ENCODE assay signal across 16 mouse cellular contexts in the genomic region with DNA sequence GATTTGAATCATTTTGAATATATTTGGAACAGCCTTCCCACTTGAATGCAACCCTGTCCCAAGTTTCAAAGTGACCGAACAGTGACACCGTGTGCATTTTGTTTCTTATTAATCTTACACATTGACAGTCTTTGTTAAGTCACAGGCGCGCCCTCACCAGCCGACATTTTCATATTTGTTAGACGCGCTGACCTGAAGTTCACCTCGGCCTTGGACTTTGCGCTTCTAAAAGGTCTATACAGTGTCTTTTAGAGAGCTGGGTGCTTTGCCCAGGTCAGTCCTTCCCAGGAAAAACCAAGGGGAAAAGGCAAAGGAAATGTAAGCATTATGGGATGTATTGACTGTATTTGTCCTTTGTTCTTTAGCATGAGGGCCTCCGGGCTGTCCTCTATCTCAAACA. TPM values are rescaled to one million over a fixed set of nuclear protein-coding genes. Genes with fewer than 3 reads are reported as not detected.
DNase-seq lines count a peak whose midpoint lies in the region; ATAC-seq and TF ChIP-seq lines count a peak whose summit lies in the region.
"Had no signal": no experiment of that assay in that cellular context is flagged by ENCODE, and none has a peak within 500 bp of the region (broad histone marks: within the 10 kb centered on the region; RNA-seq: fewer than 3 reads in every experiment).

No protein-coding gene starts in this region.

- no peak for TF ChIP-seq CTCF in liver, postnatal 0 days (IDR thresholded peaks at IDR 0.05; ENCODE audit: low read depth)
- TF ChIP-seq CTCF in kidney, postnatal 0 days (IDR thresholded peaks at IDR 0.05; ENCODE audit: low read depth): peak; percentile 24; the same call in 1 of the 2 replicates

- H3K27me3 ChIP-seq in liver, embryonic 11.5 days (replicated peaks; ENCODE audit: control insufficient read depth, insufficient read depth, low read length): peaks cover 99% of the 10 kb centered on the region
- H3K27me3 ChIP-seq in liver, postnatal 0 days (ENCODE audit: insufficient read depth, low read length): peaks cover 63% of the 10 kb centered on the region
- peaks cover 70% of the 10 kb centered on the region for H3K27me3 ChIP-seq in hindbrain, embryonic 15.5 days
- no peaks in the 10 kb centered on the region for H3K27me3 ChIP-seq in kidney, postnatal 0 days (ENCODE audit: insufficient read depth, low read length)
- H3K27me3 ChIP-seq in neural tube, embryonic 15.5 days (replicated peaks): no peaks in the 10 kb centered on the region

- DNase-seq in liver, embryonic 11.5 days (ENCODE audit: low spot score): no peak
- no peak for DNase-seq in liver, postnatal 0 days
- no peak for DNase-seq in kidney, postnatal 0 days (ENCODE audit: low spot score)
- no peak for DNase-seq in c-Kit-positive CD71-positive TER-119-positive erythroid progenitor cells, embryonic 14.5 days (ENCODE audit: low spot score)
- no peak for DNase-seq in frontal cortex, postnatal 36 days (ENCODE audit: low spot score in 2 of 2)
- DNase-seq in ovary, postnatal 14 days (ENCODE audit: low spot score): no peak
- DNase-seq: adrenal gland, postnatal 10 days; B cell, adult 2 months; layer of hippocampus, adult 9-11 months had no signal

- H3K27ac ChIP-seq in liver, embryonic 11.5 days (ENCODE audit: low read depth, low read length): peak overlapping the region; percentile 16; the same call in 1 of the 2 replicates
- H3K27ac ChIP-seq in liver, postnatal 0 days (ENCODE audit: low read depth): no peak overlapping the region
- peak overlapping the region; percentile 77 for H3K27ac ChIP-seq in hindbrain, embryonic 15.5 days (replicated peaks)
- H3K27ac ChIP-seq in kidney, postnatal 0 days: 0 out of 2 replicates have a peak overlapping the region, but pooled peaks have one; percentile 15
- peak overlapping the region; percentile 63 for H3K27ac ChIP-seq in neural tube, embryonic 15.5 days (replicated peaks)

- 10% methylated on average over 10 of the region's 10 CpGs for WGBS in liver, embryonic 11.5 days
- WGBS in liver, postnatal 0 days (ENCODE audit: insufficient replicate concordance): 53% methylated on average over 10 of the region's 10 CpGs
- 8% methylated on average over 10 of the region's 10 CpGs for WGBS in hindbrain, embryonic 15.5 days
- 34% methylated on average over 10 of the region's 10 CpGs for WGBS in kidney, postnatal 0 days
- 19% methylated on average over 10 of the region's 10 CpGs for WGBS in neural tube, embryonic 15.5 days

- no peak overlapping the region; the same call in 1 of the 2 replicates for H3K4me3 ChIP-seq in liver, embryonic 11.5 days (ENCODE audit: low read depth, low read length)
- H3K4me3 ChIP-seq in liver, postnatal 0 days (ENCODE audit: low read depth, low read length): no peak overlapping the region
- H3K4me3 ChIP-seq in hindbrain, embryonic 15.5 days: no peak overlapping the region; the same call in 1 of the 2 replicates
- H3K4me3 ChIP-seq in kidney, postnatal 0 days (replicated peaks; ENCODE audit: low read depth, low read length): no peak overlapping the region
- no peak overlapping the region for H3K4me3 ChIP-seq in neural tube, embryonic 15.5 days (replicated peaks)
- H3K4me3 ChIP-seq: heart, embryonic 12.5 days; myocyte had no signal

- no peak for ATAC-seq in liver, embryonic 11.5 days (replicated peaks; ENCODE audit: low FRiP score)
- no peak for ATAC-seq in liver, postnatal 0 days
- no peak for ATAC-seq in hindbrain, embryonic 15.5 days (ENCODE audit: low FRiP score, low read depth)
- no peak for ATAC-seq in kidney, postnatal 0 days (replicated peaks; ENCODE audit: low FRiP score, low read depth)
- ATAC-seq in neural tube, embryonic 15.5 days (ENCODE audit: low FRiP score): no peak

- no peak overlapping the region for H3K4me2 ChIP-seq in liver, embryonic 11.5 days
- H3K4me2 ChIP-seq in liver, postnatal 0 days (ENCODE audit: low read depth, low read length): no peak overlapping the region
- H3K4me2 ChIP-seq in hindbrain, embryonic 15.5 days: peak overlapping the region; percentile 37
- 0 out of 2 replicates have a peak overlapping the region, but pooled peaks have one; percentile 21 for H3K4me2 ChIP-seq in kidney, postnatal 0 days (ENCODE audit: low read length)
- peak overlapping the region; percentile 21 for H3K4me2 ChIP-seq in neural tube, embryonic 15.5 days
- H3K4me2 ChIP-seq: heart, embryonic 12.5 days; midbrain, embryonic 11.5 days had no signal

- TF ChIP-seq EP300 in liver, postnatal 0 days (IDR thresholded peaks at IDR 0.05; ENCODE audit: low read depth): no peak

- no peaks in the 10 kb centered on the region for H3K36me3 ChIP-seq in liver, embryonic 11.5 days (ENCODE audit: control insufficient read depth, insufficient read depth, low read length)
- H3K36me3 ChIP-seq in liver, postnatal 0 days (replicated peaks; ENCODE audit: insufficient read depth, low read length): no peaks in the 10 kb centered on the region
- H3K36me3 ChIP-seq in hindbrain, embryonic 15.5 days: no peaks in the 10 kb centered on the region
- 0 out of 2 replicates have a peak, but pooled peaks cover 6% of the 10 kb centered on the region for H3K36me3 ChIP-seq in kidney, postnatal 0 days (ENCODE audit: insufficient read depth, low read length)
- H3K36me3 ChIP-seq in neural tube, embryonic 15.5 days: peaks cover 4% of the 10 kb centered on the region; the same call in 1 of the 2 replicates
- H3K36me3 ChIP-seq: heart, embryonic 12.5 days had no signal

- peaks cover 15% of the 10 kb centered on the region; the same call in 1 of the 2 replicates for H3K4me1 ChIP-seq in liver, embryonic 11.5 days (replicated peaks; ENCODE audit: control insufficient read depth, insufficient read depth, low read length)
- H3K4me1 ChIP-seq in liver, postnatal 0 days (ENCODE audit: insufficient read depth): peaks cover 9% of the 10 kb centered on the region
- peaks cover 5% of the 10 kb centered on the region; the same call in 1 of the 2 replicates for H3K4me1 ChIP-seq in hindbrain, embryonic 15.5 days (replicated peaks)
- H3K4me1 ChIP-seq in kidney, postnatal 0 days (replicated peaks; ENCODE audit: insufficient read depth, low read length): peaks cover 39% of the 10 kb centered on the region
- peaks cover 73% of the 10 kb centered on the region for H3K4me1 ChIP-seq in neural tube, embryonic 15.5 days

- H3K9me3 ChIP-seq in liver, embryonic 11.5 days (ENCODE audit: control insufficient read depth, low read length): no peaks in the 10 kb centered on the region
- H3K9me3 ChIP-seq in liver, postnatal 0 days (ENCODE audit: low read length): no peaks in the 10 kb centered on the region
- H3K9me3 ChIP-seq in hindbrain, embryonic 15.5 days: no peaks in the 10 kb centered on the region
- H3K9me3 ChIP-seq in kidney, postnatal 0 days (replicated peaks; ENCODE audit: low read length): no peaks in the 10 kb centered on the region
- H3K9me3 ChIP-seq in neural tube, embryonic 15.5 days (replicated peaks): no peaks in the 10 kb centered on the region
- H3K9me3 ChIP-seq: heart, embryonic 12.5 days had no signal

- no peak overlapping the region for H3K9ac ChIP-seq in liver, embryonic 11.5 days (ENCODE audit: low read depth, low read length)
- no peak overlapping the region for H3K9ac ChIP-seq in liver, postnatal 0 days (replicated peaks)
- peak overlapping the region; percentile 18; the same call in 1 of the 2 replicates for H3K9ac ChIP-seq in hindbrain, embryonic 15.5 days
- H3K9ac ChIP-seq in kidney, postnatal 0 days (ENCODE audit: low read depth, low read length): no peak overlapping the region
- H3K9ac ChIP-seq in neural tube, embryonic 15.5 days (replicated peaks): no peak overlapping the region
- H3K9ac ChIP-seq: heart, embryonic 12.5 days had no signal

RNA-seq across cellular contexts. Expression of gene Hoxa4, which starts 3.1 kb away (rescaled TPM):
- polyA plus RNA-seq in liver, embryonic 11.5 days (2014; fragmentation: Nextera tagmentation; extraction: Ambion mirVana): 2.3 and 3.1 TPM in 2 replicates
- 0.13 and 0.30 TPM in 2 replicates for polyA plus RNA-seq in liver, postnatal 0 days (2015; fragmentation: Nextera tagmentation; extraction: Ambion mirVana)
- 10.6 and 12.2 TPM in 2 replicates for polyA plus RNA-seq in hindbrain, embryonic 15.5 days (2015; fragmentation: Nextera tagmentation; extraction: Ambion mirVana)
- 1.6 and 2.2 TPM in 2 replicates for polyA plus RNA-seq in kidney, postnatal 0 days (2015; fragmentation: Nextera tagmentation; extraction: Ambion mirVana)
- polyA plus RNA-seq in neural tube, embryonic 15.5 days (2015; fragmentation: Nextera tagmentation; extraction: Ambion mirVana): 2.3 and 5.7 TPM in 2 replicates
- polyA plus RNA-seq: cortical plate, adult 2 months; midbrain, embryonic 11.5 days had no signal

RNA-seq across cellular contexts. Expression of gene Hoxa5, which starts 9.7 kb away (rescaled TPM):
- polyA plus RNA-seq in liver, embryonic 11.5 days (2014; fragmentation: Nextera tagmentation; extraction: Ambion mirVana): 8.0 and 9.7 TPM in 2 replicates
- polyA plus RNA-seq in liver, postnatal 0 days (2015; fragmentation: Nextera tagmentation; extraction: Ambion mirVana): 0.58 and 0.73 TPM in 2 replicates
- 105 and 115 TPM in 2 replicates for polyA plus RNA-seq in hindbrain, embryonic 15.5 days (2015; fragmentation: Nextera tagmentation; extraction: Ambion mirVana)
- 9.7 and 10.4 TPM in 2 replicates for polyA plus RNA-seq in kidney, postnatal 0 days (2015; fragmentation: Nextera tagmentation; extraction: Ambion mirVana)
- polyA plus RNA-seq in neural tube, embryonic 15.5 days (2015; fragmentation: Nextera tagmentation; extraction: Ambion mirVana): 26.8 and 73.9 TPM in 2 replicates
- polyA plus RNA-seq: cortical plate, adult 2 months; midbrain, embryonic 11.5 days had no signal

RNA-seq across cellular contexts. Expression of gene Hoxa6, which starts 13.8 kb away (rescaled TPM):
- 0.45 and 0.71 TPM in 2 replicates for polyA plus RNA-seq in liver, embryonic 11.5 days (2014; fragmentation: Nextera tagmentation; extraction: Ambion mirVana)
- polyA plus RNA-seq in liver, postnatal 0 days (2015; fragmentation: Nextera tagmentation; extraction: Ambion mirVana): not detected in 2 replicates
- polyA plus RNA-seq in hindbrain, embryonic 15.5 days (2015; fragmentation: Nextera tagmentation; extraction: Ambion mirVana): 10.4 and 13.4 TPM in 2 replicates
- polyA plus RNA-seq in kidney, postnatal 0 days (2015; fragmentation: Nextera tagmentation; extraction: Ambion mirVana): 2.8 and 3.0 TPM in 2 replicates
- 10.3 and 15.0 TPM in 2 replicates for polyA plus RNA-seq in neural tube, embryonic 15.5 days (2015; fragmentation: Nextera tagmentation; extraction: Ambion mirVana)
- polyA plus RNA-seq: cortical plate, adult 2 months; heart, embryonic 12.5 days; liver, embryonic 16.5 days; midbrain, embryonic 11.5 days had no signal

RNA-seq across cellular contexts. Expression of gene 5730596B20Rik, which starts 17.4 kb away (rescaled TPM):
- polyA plus RNA-seq in liver, embryonic 11.5 days (2014; fragmentation: Nextera tagmentation; extraction: Ambion mirVana): 0.60 and 1.0 TPM in 2 replicates
- not detected in 2 replicates for polyA plus RNA-seq in liver, postnatal 0 days (2015; fragmentation: Nextera tagmentation; extraction: Ambion mirVana)
- polyA plus RNA-seq in hindbrain, embryonic 15.5 days (2015; fragmentation: Nextera tagmentation; extraction: Ambion mirVana): 4.0 and 4.3 TPM in 2 replicates
- polyA plus RNA-seq in kidney, postnatal 0 days (2015; fragmentation: Nextera tagmentation; extraction: Ambion mirVana): 1.3 TPM in 2 replicates
- polyA plus RNA-seq in neural tube, embryonic 15.5 days (2015; fragmentation: Nextera tagmentation; extraction: Ambion mirVana): 1.4 and 3.0 TPM in 2 replicates
- polyA plus RNA-seq: cortical plate, adult 2 months; midbrain, embryonic 11.5 days had no signal

RNA-seq across cellular contexts. Expression of gene Hoxa3, which starts 18.4 kb away (rescaled TPM):
- 2.8 and 2.9 TPM in 2 replicates for polyA plus RNA-seq in liver, embryonic 11.5 days (2014; fragmentation: Nextera tagmentation; extraction: Ambion mirVana)
- polyA plus RNA-seq in liver, postnatal 0 days (2015; fragmentation: Nextera tagmentation; extraction: Ambion mirVana): 0.16 and 0.17 TPM in 2 replicates
- 15.7 and 16.3 TPM in 2 replicates for polyA plus RNA-seq in hindbrain, embryonic 15.5 days (2015; fragmentation: Nextera tagmentation; extraction: Ambion mirVana)
- 4.8 and 6.0 TPM in 2 replicates for polyA plus RNA-seq in kidney, postnatal 0 days (2015; fragmentation: Nextera tagmentation; extraction: Ambion mirVana)
- polyA plus RNA-seq in neural tube, embryonic 15.5 days (2015; fragmentation: Nextera tagmentation; extraction: Ambion mirVana): 10.7 and 14.6 TPM in 2 replicates
- polyA plus RNA-seq: cortical plate, adult 2 months had no signal

Comparison
In these comparisons a context has a peak if more than half of its experiments do, and no peak if none do; other contexts are left out.
1. H3K4me2 ChIP-seq: peak in hindbrain, embryonic 15.5 days (single experiment), kidney, postnatal 0 days (single experiment) and neural tube, embryonic 15.5 days (single experiment); none in liver, embryonic 11.5 days (single experiment) and liver, postnatal 0 days (single experiment).